Mouse (Mus musculus) E14TG2a.4 (cell line): ENCODE results near the gene Sipa1l1.

Source experiments
- CTCF ChIP-seq: conservative IDR thresholded peaks from 2 replicates; pipeline ENCODE4 v1.5.1; 2014; ENCODE audit warnings: low read length
- POU5F1 ChIP-seq: IDR thresholded peaks from 2 replicates; pipeline ENCODE4 v1.6.1; 2014; ENCODE audit warnings: low read length, borderline replicate concordance

DNA sequence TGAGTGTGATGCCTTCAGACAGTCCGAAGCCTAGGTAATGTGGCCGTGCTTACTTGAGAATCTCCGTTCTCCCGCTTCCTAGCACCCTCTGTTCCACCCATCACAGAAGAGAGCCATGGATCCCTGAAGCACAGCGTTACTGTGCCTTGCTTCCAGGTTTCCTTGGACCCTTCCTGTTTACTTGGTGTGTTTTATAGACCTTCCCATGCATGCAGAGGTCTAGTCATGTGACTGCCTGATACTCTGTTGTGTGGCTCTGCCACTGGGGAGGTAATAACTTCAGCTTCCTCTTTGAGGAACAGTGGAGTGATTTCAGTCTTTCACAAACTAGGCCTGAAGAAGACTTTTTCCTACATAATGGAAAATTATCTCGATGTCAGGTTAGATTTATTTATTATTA, 197.6 kb downstream of the Sipa1l1 start:
- TF ChIP-seq CTCF, result no peak
- no peak for TF ChIP-seq POU5F1
